Mouse (Mus musculus) naive thymus-derived CD4-positive, alpha-beta T cell, adult 2 months (primary cell): ENCODE results near the gene Zfand2b.

ENCODE experiments used
- DNase-seq: peaks from one replicate; pipeline ENCODE4 v3.0.0-alpha.2; 2011; ENCODE audit warnings: low read depth

The Zfand2b gene

GRCm38 (mm10) chr1:75213096-75213495 is 44.6 kb downstream of the Zfand2b start:
- DNase-seq, result peak; percentile 55

- peak; percentile 19 for DNase-seq
These were observed 46.0 kb downstream of the Zfand2b start for GRCm38 (mm10) chr1:75214442-75214841.

- no peak for DNase-seq
These were observed 46.4 kb downstream of the Zfand2b start for GRCm38 (mm10) chr1:75214886-75215285.

- DNase-seq, result peak; percentile 13
These were observed 47.3 kb downstream of the Zfand2b start for GRCm38 (mm10) chr1:75215785-75216184.

- peak; percentile 63 for DNase-seq
These were observed 48.5 kb downstream of the Zfand2b start for GRCm38 (mm10) chr1:75216797-75217585.

- DNase-seq, result no peak
These were observed 49.4 kb downstream of the Zfand2b start for GRCm38 (mm10) chr1:75217893-75218226.

GRCm38 (mm10) chr1:75218227-75219001 is 50.0 kb downstream of the Zfand2b start:
- peak; percentile 75 for DNase-seq

GRCm38 (mm10) chr1:75219078-75219477 is 50.6 kb downstream of the Zfand2b start:
- peak; percentile 99 for DNase-seq

GRCm38 (mm10) chr1:75219531-75219930 is 51.1 kb downstream of the Zfand2b start, which contains the start of gene Tuba4a:
Gene Tuba4a, minus strand, starts transcription at chr1:75219865.
- DNase-seq, result no peak
